Mouse (Mus musculus): ENCODE measurements around the gene Cpeb1.

Gene Cpeb1

GRCm38 (mm10) chr7:81298206-81298605, 157.1 kb downstream of the Cpeb1 start:
- in situ Hi-C loops (cut with MboI; ENCODE audit: low pct_unique_long_range_greater_than_20kb in 1 of 2, low sequenced_read_pairs in 2 of 2, unreplicated experiment in 1 of 2), result no loop called here

All from mouse embryonic stem cell (cell line).